Mouse (Mus musculus) E14TG2a.4 (cell line): ENCODE data around the gene Castor1.

Experiments used
- H3K27me3 ChIP-seq: 2 replicates; pipeline ENCODE4 v1.6.1; 2014; ENCODE audit warnings: low read length, control low read depth; ENCODE audit not compliant: insufficient read depth
- H3K36me3 ChIP-seq: 2 replicates; pipeline ENCODE4 v1.6.1; 2014; ENCODE audit warnings: low read length, control low read depth; ENCODE audit not compliant: insufficient read depth
- H3K4me1 ChIP-seq: replicated peaks from 2 replicates; pipeline ENCODE4 v1.6.1; 2014; ENCODE audit warnings: low read depth, low read length, control low read depth
- H3K4me3 ChIP-seq: replicated peaks from 2 replicates; pipeline ENCODE4 v1.5.1; 2014; ENCODE audit warnings: mild to moderate bottlenecking, low read length
- H3K9me3 ChIP-seq: 2 replicates; pipeline ENCODE4 v1.6.1; 2014; ENCODE audit warnings: low read length, control low read depth
- CTCF ChIP-seq: conservative IDR thresholded peaks from 2 replicates; pipeline ENCODE4 v1.5.1; 2014; ENCODE audit warnings: low read length
- NANOG ChIP-seq: IDR thresholded peaks from 2 replicates; pipeline ENCODE4 v1.6.1; 2014; ENCODE audit warnings: borderline replicate concordance, low read length, mixed read lengths
- POU5F1 ChIP-seq: IDR thresholded peaks from 2 replicates; pipeline ENCODE4 v1.6.1; 2014; ENCODE audit warnings: low read length, borderline replicate concordance

The Castor1 gene

DNA sequence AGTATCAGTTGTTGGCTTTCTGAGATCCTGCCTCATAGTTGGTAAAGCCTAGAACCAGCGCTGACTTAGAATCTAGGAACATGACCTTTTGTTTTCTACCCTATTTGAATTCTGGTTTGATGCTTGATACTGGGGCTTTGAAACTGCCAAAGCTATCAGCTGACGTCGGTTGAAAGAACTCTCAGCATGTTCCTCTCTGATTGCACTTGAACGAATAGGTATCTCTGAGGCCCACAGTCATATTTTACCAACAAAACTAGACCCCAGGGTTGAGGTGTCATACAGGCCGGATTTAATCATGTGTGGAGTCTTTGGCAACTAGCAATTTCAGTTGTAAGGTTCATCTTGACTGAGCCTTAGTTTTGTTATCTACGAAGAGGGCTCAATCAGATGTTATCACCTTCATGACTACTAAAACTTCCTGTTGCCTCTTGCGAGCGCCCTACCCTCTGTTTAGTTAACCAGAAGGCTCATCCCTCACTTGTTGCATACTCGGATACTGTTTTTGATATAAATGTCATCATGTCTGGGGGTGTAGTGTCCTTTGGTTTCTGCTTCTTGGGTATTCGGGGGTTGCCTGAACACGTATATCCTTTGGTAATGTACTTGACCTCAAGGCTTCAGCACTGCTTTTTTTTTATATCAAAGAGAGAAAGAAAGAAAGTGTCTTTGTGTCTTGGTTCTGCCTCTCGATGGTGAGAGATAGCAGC lies 14.9 kb upstream of the Castor1 start:
- Histone ChIP-seq H3K4me1 (peaks cover 9% of the 10 kb centered on the region), H3K4me3 (no peak overlapping the region), H3K9me3 (no peaks in the 10 kb centered on the region), H3K27me3 (no peaks in the 10 kb centered on the region), H3K36me3 (peaks cover 53% of the 10 kb centered on the region)
- no peak for TF ChIP-seq POU5F1
- TF ChIP-seq NANOG = no peak
- no peak for TF ChIP-seq CTCF

GRCm38 (mm10) chr11:4203705-4204074 lies 14.3 kb upstream of the Castor1 start:
- H3K4me1 ChIP-seq = peaks cover 9% of the 10 kb centered on the region
- no peaks in the 10 kb centered on the region for H3K9me3 ChIP-seq
- H3K36me3 ChIP-seq = peaks cover 55% of the 10 kb centered on the region
- TF ChIP-seq POU5F1 (no peak), CTCF (no peak), NANOG (no peak)
- H3K27me3 ChIP-seq = no peaks in the 10 kb centered on the region
- no peak overlapping the region for H3K4me3 ChIP-seq

GRCm38 (mm10) chr11:4205097-4205655 lies 12.8 kb upstream of the Castor1 start:
- no peak for TF ChIP-seq CTCF
- TF ChIP-seq POU5F1 = no peak
- no peak for TF ChIP-seq NANOG
- Histone ChIP-seq H3K36me3 (peaks cover 67% of the 10 kb centered on the region), H3K4me1 (peaks cover 9% of the 10 kb centered on the region), H3K9me3 (no peaks in the 10 kb centered on the region), H3K27me3 (no peaks in the 10 kb centered on the region), H3K4me3 (no peak overlapping the region)

DNA sequence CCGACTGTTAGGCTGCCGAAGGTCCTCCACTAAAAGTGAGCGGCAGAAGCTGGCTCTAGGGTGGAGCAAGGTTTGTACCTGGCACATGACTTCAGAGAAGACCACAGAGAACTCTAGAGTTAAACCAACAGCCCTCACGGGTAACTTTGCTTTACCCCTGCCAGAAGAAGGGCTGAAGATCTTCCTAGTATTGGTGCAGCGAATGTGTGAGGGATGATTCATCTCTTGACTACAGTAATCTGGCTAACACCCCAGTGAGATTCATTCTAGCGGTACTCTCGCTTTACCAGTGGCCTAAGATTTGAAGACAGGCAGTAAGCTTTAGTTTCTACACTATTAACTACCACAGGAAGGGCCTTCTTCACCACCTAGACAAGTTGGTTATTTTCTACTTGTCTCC lies 12.1 kb upstream of the Castor1 start:
- no peak overlapping the region for H3K4me3 ChIP-seq
- no peaks in the 10 kb centered on the region for H3K27me3 ChIP-seq
- peaks cover 75% of the 10 kb centered on the region for H3K36me3 ChIP-seq

GRCm38 (mm10) chr11:4206563-4206962 lies 11.5 kb upstream of the Castor1 start:
- TF ChIP-seq POU5F1 (no peak), CTCF (no peak), NANOG (no peak)
- Histone ChIP-seq H3K4me1 (peaks cover 9% of the 10 kb centered on the region), H3K4me3 (no peak overlapping the region), H3K9me3 (no peaks in the 10 kb centered on the region), H3K27me3 (no peaks in the 10 kb centered on the region), H3K36me3 (peaks cover 81% of the 10 kb centered on the region)

More for the DNA sequence above, 12.1 kb upstream of the Castor1 start:
- no peak for TF ChIP-seq CTCF
- TF ChIP-seq POU5F1 = no peak
- TF ChIP-seq NANOG = no peak
- peaks cover 9% of the 10 kb centered on the region for H3K4me1 ChIP-seq
- H3K9me3 ChIP-seq = no peaks in the 10 kb centered on the region

DNA sequence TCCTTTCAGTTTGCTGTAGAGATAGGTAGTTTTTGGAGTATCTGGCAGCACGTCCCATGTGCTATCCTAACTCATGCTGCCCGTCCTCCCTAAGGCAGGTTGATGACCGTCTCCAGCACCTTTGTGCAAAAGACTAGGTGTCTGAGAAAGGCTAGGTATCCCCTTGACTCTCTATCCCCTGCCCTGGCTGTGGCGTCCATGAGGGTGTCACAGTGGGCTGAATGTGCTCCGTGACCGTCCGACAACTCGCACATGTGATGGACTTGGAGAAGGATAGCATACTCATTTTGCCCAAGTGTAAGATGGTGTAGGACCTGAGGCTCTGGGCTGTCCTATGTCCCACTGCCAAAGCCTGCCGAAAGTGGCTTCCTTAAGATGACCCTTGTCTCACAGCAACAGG lies 10.4 kb upstream of the Castor1 start:
- Histone ChIP-seq H3K4me3 (no peak overlapping the region), H3K36me3 (peaks cover 86% of the 10 kb centered on the region), H3K27me3 (no peaks in the 10 kb centered on the region), H3K4me1 (peaks cover 15% of the 10 kb centered on the region), H3K9me3 (no peaks in the 10 kb centered on the region)
- TF ChIP-seq CTCF = no peak
- no peak for TF ChIP-seq POU5F1
- no peak for TF ChIP-seq NANOG

- peaks cover 30% of the 10 kb centered on the region for H3K4me1 ChIP-seq
- H3K9me3 ChIP-seq = no peaks in the 10 kb centered on the region
- H3K4me3 ChIP-seq = no peak overlapping the region
- H3K27me3 ChIP-seq = no peaks in the 10 kb centered on the region
- H3K36me3 ChIP-seq = peaks cover 100% of the 10 kb centered on the region
- no peak for TF ChIP-seq POU5F1
- TF ChIP-seq NANOG = no peak
- TF ChIP-seq CTCF = peak; percentile 45
Measured at GRCm38 (mm10) chr11:4209556-4209955, 8.5 kb upstream of the Castor1 start.

DNA sequence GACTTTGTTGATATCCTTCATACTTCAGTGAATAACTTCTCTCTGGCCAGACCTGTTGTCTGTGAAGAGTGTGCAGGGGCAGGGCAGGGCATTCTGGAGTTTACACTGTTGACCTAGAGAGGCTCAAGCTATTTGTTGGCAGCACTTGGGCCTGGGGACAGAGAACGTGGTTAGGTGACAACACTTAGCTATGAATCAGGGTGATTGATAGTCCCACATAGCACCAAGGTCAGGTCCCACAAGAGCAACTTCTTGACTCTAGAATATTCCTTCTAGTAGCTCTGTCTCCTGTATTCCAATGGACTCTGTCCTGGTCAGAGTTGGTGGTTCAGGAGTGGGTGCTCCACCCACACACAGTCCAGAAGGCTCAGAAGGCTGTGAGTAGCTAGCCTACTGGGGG lies 7.2 kb upstream of the Castor1 start:
- peaks cover 100% of the 10 kb centered on the region for H3K36me3 ChIP-seq

More for the DNA sequence above, 7.2 kb upstream of the Castor1 start:
- no peaks in the 10 kb centered on the region for H3K27me3 ChIP-seq
- H3K4me1 ChIP-seq = peaks cover 42% of the 10 kb centered on the region
- H3K4me3 ChIP-seq = no peak overlapping the region
- TF ChIP-seq CTCF (no peak), NANOG (no peak), POU5F1 (no peak)
- H3K9me3 ChIP-seq = no peaks in the 10 kb centered on the region
